Mouse (Mus musculus): Measurements from ENCODE around the gene Myh14. TPM values are rescaled to one million over a fixed set of nuclear protein-coding genes. Genes with fewer than 3 reads are reported as not detected.

Gene Myh14
- polyA plus RNA-seq, 1 experiment from 2014 or later = 1.1 TPM

DNA sequence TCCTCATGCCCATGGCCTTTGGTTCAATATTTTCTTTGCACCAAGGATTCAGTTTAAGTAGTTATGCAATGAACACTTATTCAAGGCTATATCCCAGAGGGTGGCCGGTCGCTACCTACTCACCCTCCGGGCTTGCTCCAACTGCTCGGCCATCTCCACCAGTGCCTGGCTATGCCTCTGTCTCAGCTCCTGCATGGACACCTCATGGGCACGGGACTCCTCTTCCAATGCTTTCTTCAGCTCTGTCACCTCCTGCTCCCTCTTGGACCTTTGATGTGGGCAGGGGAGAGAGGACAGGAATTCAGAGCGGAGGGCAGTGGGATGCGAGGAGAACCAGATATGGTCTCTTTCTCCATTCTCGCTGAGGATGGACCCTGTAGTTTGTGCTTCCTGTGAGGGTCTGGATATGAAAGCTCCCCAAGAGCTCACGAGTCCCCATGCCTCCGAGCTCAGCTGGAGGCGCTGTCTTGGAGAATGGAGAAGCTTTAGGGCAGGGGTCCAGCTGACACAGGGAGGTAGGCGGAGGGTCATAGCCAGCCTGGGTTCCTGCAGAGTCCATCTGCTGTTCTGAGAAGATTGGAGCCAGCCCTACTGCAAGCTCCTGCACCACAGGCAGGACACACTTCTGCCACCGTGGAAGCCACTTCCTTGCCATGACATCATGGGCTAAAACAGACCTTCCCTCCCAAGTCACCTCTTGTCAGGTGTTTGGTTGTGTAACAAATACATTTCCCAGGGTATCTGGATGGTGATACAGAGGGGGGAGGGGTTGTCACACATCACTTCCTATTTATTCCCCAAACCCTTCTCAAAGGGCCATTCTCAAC is 45.2 kb downstream of the Myh14 start:
- Histone ChIP-seq H3K4me3 (no peak overlapping the region), H3K36me3 (no peaks in the 10 kb centered on the region), H3K27me3 (ENCODE audit: low read depth, poor library complexity, severe bottlenecking) (peaks cover 5% of the 10 kb centered on the region; the same call in 1 of the 2 replicates), H3K4me1 (peaks cover 6% of the 10 kb centered on the region), H3K27ac (replicated peaks) (no peak overlapping the region), H3K9me3 (replicated peaks) (no peaks in the 10 kb centered on the region)
- DNase-seq (ENCODE audit: low spot score) = no peak
- WGBS = 87% methylated on average over 13 of the region's 13 CpGs

DNA sequence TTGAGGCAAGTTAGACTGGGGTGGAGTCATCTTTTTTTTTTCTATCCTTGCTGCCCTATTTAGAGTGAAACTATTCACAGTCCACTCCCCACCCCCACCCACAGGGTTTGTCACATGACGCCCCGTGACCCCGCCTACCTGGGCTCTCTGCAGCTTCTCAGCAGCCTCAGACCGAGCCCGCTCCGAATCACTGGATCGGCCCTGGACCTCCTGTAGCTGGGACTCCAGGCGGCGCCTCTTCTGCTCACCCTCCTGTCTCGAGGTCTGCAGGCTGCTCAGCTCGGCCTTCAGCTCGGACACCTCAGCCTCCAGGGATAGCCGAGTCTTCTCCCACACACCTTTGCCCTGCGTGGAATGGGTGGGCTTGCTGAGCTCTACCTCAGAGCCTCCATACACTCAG is 45.8 kb downstream of the Myh14 start:
- Histone ChIP-seq H3K4me3 (no peak overlapping the region), H3K36me3 (no peaks in the 10 kb centered on the region), H3K27ac (replicated peaks) (no peak overlapping the region), H3K4me1 (peaks cover 6% of the 10 kb centered on the region), H3K9me3 (replicated peaks) (no peaks in the 10 kb centered on the region), H3K27me3 (ENCODE audit: low read depth, poor library complexity, severe bottlenecking) (peaks cover 4% of the 10 kb centered on the region; the same call in 1 of the 2 replicates)
- WGBS = 68% methylated on average over 14 of the region's 14 CpGs
- DNase-seq (ENCODE audit: low spot score) = no peak

DNA sequence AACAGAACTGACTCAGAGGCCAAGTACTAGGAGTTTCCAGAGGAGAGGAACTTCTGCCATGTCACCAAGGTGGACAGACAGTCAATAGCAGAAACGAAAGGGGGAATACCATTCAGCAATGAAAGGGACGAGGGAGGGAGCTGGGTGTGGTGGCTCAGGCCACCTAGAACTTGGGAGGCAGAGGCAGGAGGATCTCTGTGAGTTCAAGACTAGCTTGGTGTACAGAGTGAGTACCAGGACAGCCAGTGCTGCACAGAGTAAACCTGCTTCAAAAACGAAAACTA is 46.2 kb downstream of the Myh14 start:
- 78% methylated on average over 3 of the region's 3 CpGs for WGBS

DNA sequence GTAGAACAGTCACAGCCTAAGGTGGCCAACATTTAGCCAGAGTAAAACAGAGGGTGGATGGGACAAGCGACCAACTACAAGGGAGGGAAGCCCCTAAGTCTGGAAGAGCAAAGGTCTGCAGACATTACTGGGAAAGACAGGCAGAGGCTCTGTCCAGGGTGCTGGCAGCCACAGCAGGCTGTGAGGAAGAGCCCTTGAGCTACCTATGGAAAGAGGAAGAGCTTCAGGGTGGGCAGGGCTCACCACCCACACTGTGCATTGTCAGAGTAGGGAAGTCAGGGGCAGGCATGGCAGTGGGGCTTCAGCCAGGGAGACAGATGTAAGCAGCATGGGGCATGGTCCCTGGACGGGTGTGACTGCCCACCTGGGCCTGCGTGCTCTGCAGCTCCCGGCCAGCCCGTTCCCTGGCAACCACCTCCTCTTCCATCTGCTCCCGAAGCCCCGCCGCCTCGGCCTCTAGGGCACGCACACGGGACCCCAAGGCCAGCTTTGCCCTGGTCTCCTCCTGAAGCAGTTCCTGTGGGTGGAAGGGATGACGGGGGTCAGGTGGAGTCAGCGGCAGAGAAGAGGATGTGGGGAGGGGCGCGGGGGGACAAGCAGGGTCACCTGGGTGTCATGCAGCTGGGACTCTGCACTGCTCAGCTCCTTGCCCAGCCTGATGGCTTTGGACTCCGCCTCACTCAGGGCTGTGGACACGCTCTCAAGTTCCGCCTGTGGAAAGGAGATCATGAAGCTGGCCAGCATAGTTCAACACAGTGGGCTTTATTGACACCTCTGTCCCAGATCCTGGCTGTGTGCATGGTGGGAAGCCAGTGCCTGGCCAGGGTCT is 46.7 kb downstream of the Myh14 start:
- Histone ChIP-seq H3K27ac (replicated peaks) (no peak overlapping the region), H3K4me3 (no peak overlapping the region), H3K27me3 (ENCODE audit: low read depth, poor library complexity, severe bottlenecking) (peaks cover 4% of the 10 kb centered on the region; the same call in 1 of the 2 replicates), H3K9me3 (replicated peaks) (0 out of 2 replicates have a peak, but pooled peaks cover 5% of the 10 kb centered on the region), H3K4me1 (peaks cover 6% of the 10 kb centered on the region), H3K36me3 (no peaks in the 10 kb centered on the region)
- DNase-seq (ENCODE audit: low spot score) = no peak
- 52% methylated on average over 18 of the region's 18 CpGs for WGBS

More for the DNA sequence above, 46.2 kb downstream of the Myh14 start:
- Histone ChIP-seq H3K4me3 (no peak overlapping the region), H3K27me3 (ENCODE audit: low read depth, poor library complexity, severe bottlenecking) (peaks cover 4% of the 10 kb centered on the region; the same call in 1 of the 2 replicates), H3K27ac (replicated peaks) (no peak overlapping the region), H3K9me3 (replicated peaks) (0 out of 2 replicates have a peak, but pooled peaks cover 3% of the 10 kb centered on the region), H3K4me1 (peaks cover 6% of the 10 kb centered on the region), H3K36me3 (no peaks in the 10 kb centered on the region)
- DNase-seq (ENCODE audit: low spot score) = no peak

DNA sequence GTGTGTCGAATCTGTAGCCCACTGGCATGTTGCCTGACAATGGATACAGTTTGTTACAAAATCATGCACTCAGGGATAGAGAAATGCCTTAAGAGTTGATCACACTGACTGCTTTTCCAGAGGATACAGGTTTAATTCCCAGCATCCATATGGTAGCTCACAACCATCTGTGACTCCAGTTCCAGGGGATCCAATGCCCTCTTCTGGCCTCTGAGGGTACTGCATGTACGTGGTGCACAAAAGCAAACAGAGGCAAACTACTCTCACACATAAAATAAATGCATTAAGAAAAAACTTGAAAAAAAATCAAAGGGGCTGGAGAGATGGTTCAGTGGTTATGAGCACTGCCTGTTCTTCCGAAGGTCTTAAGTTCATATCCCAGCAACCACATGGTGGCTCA is 53.6 kb downstream of the Myh14 start:
- H3K27me3 ChIP-seq (ENCODE audit: low read depth, poor library complexity, severe bottlenecking) = peaks cover 37% of the 10 kb centered on the region
- no peak for DNase-seq (ENCODE audit: low spot score)
- H3K9me3 ChIP-seq (replicated peaks) = peaks cover 5% of the 10 kb centered on the region
- H3K4me3 ChIP-seq = no peak overlapping the region
- peaks cover 25% of the 10 kb centered on the region for H3K4me1 ChIP-seq
- H3K27ac ChIP-seq (replicated peaks) = no peak overlapping the region
- WGBS = 73% methylated on average over 3 of the region's 3 CpGs
- H3K36me3 ChIP-seq = no peaks in the 10 kb centered on the region

DNA sequence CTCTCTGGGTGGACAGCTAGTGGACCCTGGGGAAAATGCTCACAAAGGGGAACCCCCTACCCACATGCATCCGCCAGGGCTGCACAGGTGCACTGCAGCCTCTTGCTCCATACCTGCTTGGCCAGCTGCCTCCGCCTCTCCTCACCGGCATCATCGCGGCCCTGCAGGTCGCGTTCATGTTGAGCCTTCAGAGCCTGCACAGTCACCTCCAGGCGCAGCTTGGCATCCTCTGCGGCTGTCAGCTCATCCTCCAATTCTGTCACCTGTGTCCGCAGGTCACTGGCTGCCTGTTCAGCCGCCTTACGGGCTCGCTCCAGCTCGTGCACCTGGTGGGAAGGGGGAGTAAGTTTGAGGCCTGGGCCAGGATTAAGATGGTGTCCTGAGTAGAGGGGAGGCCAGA is 54.7 kb downstream of the Myh14 start:
- Histone ChIP-seq H3K4me3 (no peak overlapping the region), H3K4me1 (peaks cover 25% of the 10 kb centered on the region), H3K27ac (replicated peaks) (no peak overlapping the region), H3K36me3 (no peaks in the 10 kb centered on the region), H3K27me3 (ENCODE audit: low read depth, poor library complexity, severe bottlenecking) (peaks cover 37% of the 10 kb centered on the region), H3K9me3 (replicated peaks) (peaks cover 5% of the 10 kb centered on the region)
- 84% methylated on average over 14 of the region's 14 CpGs for WGBS
- no peak for DNase-seq (ENCODE audit: low spot score)

DNA sequence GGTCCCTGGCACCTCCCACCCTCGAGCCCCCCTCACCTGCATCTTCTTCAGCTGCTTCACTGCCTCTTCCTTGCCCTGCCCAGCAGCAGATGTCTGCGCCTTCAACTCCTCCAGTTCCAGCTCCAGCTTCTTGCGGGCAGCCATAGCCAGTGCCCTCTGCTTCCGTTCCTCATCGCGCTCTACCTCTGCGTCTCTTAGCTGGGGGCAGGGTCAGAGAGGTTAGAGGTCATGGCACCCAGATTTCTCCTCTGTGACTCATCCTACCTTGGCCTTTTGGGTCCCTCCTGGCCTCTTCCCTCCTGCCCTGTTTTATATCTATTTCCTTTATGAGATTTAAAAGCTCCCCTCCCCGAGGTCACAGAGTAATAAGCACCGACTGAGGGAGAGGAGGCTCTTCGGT is 55.3 kb downstream of the Myh14 start:
- WGBS = 16% methylated on average over 10 of the region's 10 CpGs
- Histone ChIP-seq H3K4me3 (peak overlapping the region; percentile 14; the same call in 1 of the 2 replicates), H3K36me3 (no peaks in the 10 kb centered on the region), H3K27me3 (ENCODE audit: low read depth, poor library complexity, severe bottlenecking) (peaks cover 37% of the 10 kb centered on the region), H3K9me3 (replicated peaks) (peaks cover 5% of the 10 kb centered on the region), H3K4me1 (peaks cover 25% of the 10 kb centered on the region), H3K27ac (replicated peaks) (no peak overlapping the region)
- no peak for DNase-seq (ENCODE audit: low spot score)

DNA sequence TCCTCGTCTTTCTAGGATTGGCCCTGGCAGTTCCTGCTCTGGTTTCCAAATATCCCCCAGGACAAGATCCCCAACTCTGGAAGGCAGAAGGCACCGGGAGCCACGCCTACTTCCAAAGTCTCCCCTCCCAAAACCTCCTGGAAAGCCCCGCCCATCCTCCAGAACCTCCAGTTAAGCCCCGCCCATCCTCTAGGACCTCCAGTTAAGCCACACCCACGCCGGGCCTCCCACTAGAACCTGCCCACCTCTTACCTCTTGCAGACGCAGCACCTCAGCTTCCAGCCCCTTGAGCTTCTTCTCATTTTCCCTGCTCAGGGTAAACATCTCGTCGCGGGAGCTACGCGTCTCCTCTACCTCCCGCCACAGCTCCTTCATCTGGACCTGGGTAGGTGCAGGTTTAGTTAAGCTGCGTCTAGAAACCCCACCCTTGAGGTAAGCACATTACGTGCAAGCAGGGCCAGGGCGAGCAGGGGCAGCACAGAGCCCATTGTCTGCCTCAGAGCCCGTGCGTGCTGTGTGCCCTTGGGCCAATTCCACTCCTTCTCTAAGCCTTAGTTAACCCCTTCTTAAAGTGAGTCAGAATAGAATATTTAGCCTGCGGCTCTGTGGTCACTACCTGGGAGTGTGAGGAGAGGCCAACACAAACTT is 56.5 kb downstream of the Myh14 start:
- H3K27me3 ChIP-seq (ENCODE audit: low read depth, poor library complexity, severe bottlenecking) = peaks cover 42% of the 10 kb centered on the region
- WGBS = 8% methylated on average over 20 of the region's 20 CpGs
- H3K4me1 ChIP-seq = peaks cover 25% of the 10 kb centered on the region
- DNase-seq (ENCODE audit: low spot score) = no peak
- H3K27ac ChIP-seq (replicated peaks) = no peak overlapping the region
- no peaks in the 10 kb centered on the region; the same call in none of the 2 replicates for H3K9me3 ChIP-seq (replicated peaks)
- peak overlapping the region; percentile 20; the same call in 1 of the 2 replicates for H3K4me3 ChIP-seq
- H3K36me3 ChIP-seq = no peaks in the 10 kb centered on the region

DNA sequence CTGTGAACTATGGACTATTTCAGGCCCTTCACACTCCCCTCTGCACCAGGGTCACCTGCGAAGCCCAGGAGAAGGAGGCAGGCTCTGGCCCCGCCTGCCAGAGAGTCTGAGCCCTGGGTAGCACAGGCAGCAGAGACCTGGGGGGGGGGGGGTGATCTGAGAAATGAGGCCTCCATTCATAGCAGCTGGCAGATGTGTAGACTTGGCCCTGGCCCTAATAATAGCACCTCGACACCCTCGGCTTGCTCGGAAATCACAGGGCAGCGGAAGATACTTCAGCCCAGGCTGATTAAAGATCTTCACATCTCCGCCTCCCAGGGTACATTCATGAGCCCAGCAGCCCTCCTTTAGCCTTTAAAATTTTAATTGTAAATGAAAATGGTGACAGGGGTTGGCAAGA is 58.5 kb downstream of the Myh14 start:
- Histone ChIP-seq H3K27me3 (ENCODE audit: low read depth, poor library complexity, severe bottlenecking) (peaks cover 61% of the 10 kb centered on the region), H3K4me3 (no peak overlapping the region), H3K4me1 (peaks cover 25% of the 10 kb centered on the region), H3K27ac (replicated peaks) (no peak overlapping the region), H3K36me3 (no peaks in the 10 kb centered on the region), H3K9me3 (replicated peaks) (no peaks in the 10 kb centered on the region; the same call in 1 of the 2 replicates)
- DNase-seq (ENCODE audit: low spot score) = no peak
- WGBS = 84% methylated on average over 7 of the region's 7 CpGs

DNA sequence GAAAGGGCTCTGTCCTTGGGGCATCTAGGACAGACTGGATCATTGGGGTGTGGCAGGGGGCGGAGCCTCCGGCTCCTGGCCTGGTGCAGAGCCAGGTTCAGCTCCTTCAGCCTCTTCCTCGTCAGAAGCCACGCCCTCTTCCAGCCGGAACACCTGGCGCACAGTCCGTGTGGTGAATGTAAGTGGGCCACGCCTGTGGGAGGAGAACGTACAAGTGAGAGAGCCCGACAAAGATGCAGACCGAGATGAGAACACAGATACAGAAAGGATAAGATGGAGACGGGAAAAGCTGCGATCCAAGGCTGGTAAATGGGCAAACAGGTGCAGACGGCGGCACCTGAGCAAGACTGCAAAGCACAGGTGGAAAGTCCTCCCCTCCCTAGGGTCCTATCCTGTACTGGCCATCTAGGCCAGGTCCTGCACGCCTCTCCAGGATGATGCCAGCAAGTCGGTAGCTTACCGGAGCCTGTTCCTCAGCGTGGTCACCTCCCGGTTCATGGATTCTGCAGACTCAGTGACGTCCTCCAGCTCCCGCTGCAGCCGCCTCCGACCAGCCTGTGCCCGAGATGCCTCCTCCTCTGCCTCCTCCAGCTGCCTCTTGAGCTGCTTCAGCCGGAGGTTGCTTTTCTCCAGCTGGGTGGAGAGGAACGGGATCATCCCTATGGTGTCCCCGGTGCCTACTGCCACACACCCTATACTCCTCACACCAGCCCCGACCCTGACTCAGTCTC is 64.3 kb downstream of the Myh14 start:
- H3K36me3 ChIP-seq = no peaks in the 10 kb centered on the region
- 9% methylated on average over 29 of the region's 29 CpGs for WGBS
- DNase-seq (ENCODE audit: low spot score) = no peak
- H3K9me3 ChIP-seq (replicated peaks) = no peaks in the 10 kb centered on the region
- H3K27ac ChIP-seq (replicated peaks) = peak overlapping the region; percentile 2; the same call in 1 of the 2 replicates
- H3K27me3 ChIP-seq (ENCODE audit: low read depth, poor library complexity, severe bottlenecking) = peaks cover 82% of the 10 kb centered on the region
- H3K4me1 ChIP-seq = peaks cover 56% of the 10 kb centered on the region
- H3K4me3 ChIP-seq = no peak overlapping the region

DNA sequence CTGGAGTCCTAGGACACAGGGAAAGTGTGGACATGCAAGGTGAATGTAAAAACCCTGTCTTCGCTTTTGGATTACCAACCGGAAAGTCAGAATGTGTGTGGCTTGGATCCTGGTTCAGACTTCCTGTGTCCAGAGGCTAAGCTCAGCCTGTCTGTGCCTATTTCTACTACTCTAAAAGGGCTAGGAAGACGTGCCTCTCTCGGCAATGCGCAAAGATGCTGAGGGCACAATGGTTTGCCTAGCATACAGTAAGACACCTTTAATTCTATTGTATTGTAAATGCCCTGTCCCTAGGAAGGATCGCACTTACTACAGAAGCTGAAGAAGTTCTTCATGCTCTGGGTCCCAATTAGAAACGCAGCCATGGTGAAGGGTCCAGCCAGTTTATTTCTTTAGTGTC is 65.2 kb downstream of the Myh14 start:
- DNase-seq (ENCODE audit: low spot score) = no peak
- Histone ChIP-seq H3K36me3 (no peaks in the 10 kb centered on the region), H3K9me3 (replicated peaks) (no peaks in the 10 kb centered on the region), H3K27ac (replicated peaks) (no peak overlapping the region), H3K27me3 (ENCODE audit: low read depth, poor library complexity, severe bottlenecking) (peaks cover 91% of the 10 kb centered on the region), H3K4me3 (no peak overlapping the region), H3K4me1 (peaks cover 64% of the 10 kb centered on the region)
- 34% methylated on average over 7 of the region's 7 CpGs for WGBS

DNA sequence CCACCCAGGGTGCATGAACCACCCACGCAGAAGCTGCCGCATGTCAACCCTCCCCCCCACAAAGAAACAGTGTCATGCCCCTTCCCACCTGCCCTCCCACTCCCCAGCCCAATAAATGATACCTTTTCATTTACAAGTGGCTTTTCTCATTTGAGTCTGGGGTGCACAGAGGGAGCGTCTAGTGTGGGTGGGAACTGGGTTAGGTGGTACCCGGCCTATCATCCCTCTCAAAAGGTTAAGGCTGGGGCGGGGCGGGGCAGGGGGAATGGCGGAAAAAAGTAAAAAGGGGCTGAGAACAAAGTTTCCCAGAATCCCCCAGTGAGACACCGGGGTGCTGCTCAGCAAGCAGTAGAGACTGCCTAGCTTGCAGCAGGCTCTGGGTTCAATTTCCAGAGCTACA is 66.0 kb downstream of the Myh14 start:
- DNase-seq (ENCODE audit: low spot score) = no peak
- H3K4me3 ChIP-seq = peak overlapping the region; percentile 52
- H3K9me3 ChIP-seq (replicated peaks) = no peaks in the 10 kb centered on the region
- H3K4me1 ChIP-seq = peaks cover 65% of the 10 kb centered on the region
- peaks cover 92% of the 10 kb centered on the region for H3K27me3 ChIP-seq (ENCODE audit: low read depth, poor library complexity, severe bottlenecking)
- WGBS = under 1% methylated on average over 8 of the region's 8 CpGs
- H3K36me3 ChIP-seq = no peaks in the 10 kb centered on the region
- peak overlapping the region; percentile 81 for H3K27ac ChIP-seq (replicated peaks)
